Mouse (Mus musculus) intestine, embryonic 16.5 days (tissue): ENCODE measurements around the gene Cds2. TPM values are rescaled to one million over a fixed set of nuclear protein-coding genes. Genes with fewer than 3 reads are reported as not detected.

Experiments
- ATAC-seq: fragments of 200-750 bp; cut with Nextera tagmentation; 2 replicates; pipeline ENCODE4 v1.8.0; 2017; ENCODE audit warnings: moderate TSS enrichment, moderate library complexity
- H3K27ac ChIP-seq: fragments of 300-500 bp; sonication (generic); 2 replicates; pipeline ENCODE4 v1.5.1; 2014; ENCODE audit warnings: mild to moderate bottlenecking, low read length
- H3K27me3 ChIP-seq: fragments of 300-500 bp; sonication (generic); replicated peaks from 2 replicates; pipeline ENCODE4 v1.6.1; 2014; ENCODE audit warnings: low read length, control low read depth, mixed read lengths; ENCODE audit not compliant: control insufficient read depth, insufficient read depth
- H3K36me3 ChIP-seq: fragments of 300-500 bp; sonication (generic); 2 replicates; pipeline ENCODE4 v1.6.1; 2014; ENCODE audit warnings: low read length, control low read depth; ENCODE audit not compliant: control insufficient read depth, insufficient read depth
- H3K4me1 ChIP-seq: fragments of 300-500 bp; sonication (generic); 2 replicates; pipeline ENCODE4 v1.6.1; 2014; ENCODE audit warnings: low read length, control low read depth, mixed read lengths; ENCODE audit not compliant: control insufficient read depth, insufficient read depth
- H3K4me2 ChIP-seq: fragments of 300-500 bp; sonication (generic); 2 replicates; pipeline ENCODE4 v1.6.1; 2014; ENCODE audit warnings: low read depth, low read length, control low read depth
- H3K4me3 ChIP-seq: fragments of 300-500 bp; sonication (generic); 2 replicates; pipeline ENCODE4 v1.5.1; 2014; ENCODE audit warnings: mild to moderate bottlenecking, low read length
- H3K9ac ChIP-seq: fragments of 300-500 bp; sonication (generic); 2 replicates; pipeline ENCODE4 v1.6.1; 2014; ENCODE audit warnings: low read depth, low read length
- H3K9me3 ChIP-seq: fragments of 300-500 bp; sonication (generic); 2 replicates; pipeline ENCODE4 v1.6.1; 2016; ENCODE audit warnings: low read length, control low read depth; ENCODE audit not compliant: control insufficient read depth
- WGBS: fragments of 180-500 bp; shearing (Covaris S2); extraction: QIAGEN DNeasy Blood & Tissue Kit; methylation state at CpG from one replicate; pipeline ENCODE4 v1.1.7; 2014; 5-methylcytosine and 5-hydroxymethylcytosine counted together
- polyA plus RNA-seq: library from polyadenylated mRNA; unstranded; fragments of >200 nt; fragmentation: Nextera tagmentation; extraction: Ambion mirVana; gene quantifications from 2 replicates; pipeline ENCODE4 v1.2.1, GENCODE M21; 2015

Cds2 gene
- polyA plus RNA-seq, 1 experiment from 2014 or later, result 20.5 TPM

DNA sequence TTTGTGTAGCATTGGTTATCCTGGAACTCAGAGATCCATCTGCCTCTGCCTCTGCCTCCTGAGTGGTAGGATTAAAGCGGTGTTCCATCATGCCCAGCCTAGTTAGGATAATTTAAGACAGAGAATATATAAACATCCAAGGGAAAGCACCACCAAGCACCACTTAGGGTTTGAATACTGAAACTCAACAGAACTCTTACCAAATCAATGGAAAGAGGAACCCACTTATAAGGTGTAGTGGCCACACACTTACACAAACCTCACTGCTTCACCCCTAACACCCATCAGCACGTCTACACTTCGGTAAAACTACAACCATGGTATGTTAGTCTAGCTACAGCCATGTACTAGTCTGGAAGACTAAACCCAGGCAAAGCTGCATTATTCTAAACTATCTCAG is 19.6 kb upstream of the Cds2 start:
- H3K9me3 ChIP-seq, result no peaks in the 10 kb centered on the region
- H3K27me3 ChIP-seq, result no peaks in the 10 kb centered on the region
- H3K36me3 ChIP-seq, result peaks cover 10% of the 10 kb centered on the region
- peaks cover 10% of the 10 kb centered on the region for H3K4me1 ChIP-seq
- no peak overlapping the region for H3K4me3 ChIP-seq
- no peak overlapping the region for H3K27ac ChIP-seq
- WGBS, result 83% methylated on average over 3 of the region's 3 CpGs
- ATAC-seq, result no peak
- H3K9ac ChIP-seq, result no peak overlapping the region
- H3K4me2 ChIP-seq, result no peak overlapping the region

DNA sequence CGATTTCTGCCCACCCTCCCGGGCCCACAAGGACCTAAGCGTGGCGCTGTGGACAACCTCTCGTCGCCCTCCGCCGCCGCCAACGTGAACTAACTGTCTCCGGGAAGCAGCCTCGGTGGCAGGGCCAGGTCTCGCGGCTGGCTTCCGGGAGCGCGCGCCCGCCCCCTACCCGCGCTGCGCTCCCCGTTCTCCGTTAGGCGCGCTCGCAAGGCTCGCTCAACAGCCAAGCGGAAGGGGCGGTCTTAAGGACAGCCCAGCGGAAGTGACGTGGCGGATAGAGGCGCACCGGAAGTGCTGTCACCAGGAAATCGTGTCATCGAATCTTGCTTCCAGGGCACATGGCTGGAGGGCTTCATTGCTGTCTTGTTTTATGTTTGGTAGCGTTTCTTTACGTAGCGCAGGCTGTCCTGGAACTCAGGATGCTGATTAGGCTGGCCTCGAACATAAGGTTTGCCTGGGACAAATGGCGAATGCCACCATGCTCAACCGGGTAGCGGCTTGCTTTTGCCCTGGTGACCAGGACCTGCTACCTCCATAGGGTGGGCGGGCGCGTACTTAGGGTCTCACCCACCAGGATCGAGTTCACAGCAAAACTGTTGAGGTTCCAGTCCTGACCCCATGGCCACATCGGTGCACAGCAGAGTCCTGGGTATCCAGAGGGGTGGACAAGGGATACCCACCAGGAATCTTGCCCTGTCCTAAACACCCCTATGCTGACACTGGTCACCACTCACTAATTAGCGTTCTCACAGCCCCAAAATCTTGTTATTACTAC is 15.2 kb upstream of the Cds2 start, which contains the start of gene Tmem230:
Gene Tmem230, minus strand, starts transcription at position 269 of the 775 bp plus-strand sequence.
- peak within 1 kb of the TSS; percentile 56 for H3K4me3 ChIP-seq
- no peaks in the 10 kb centered on the region for H3K27me3 ChIP-seq
- peak; percentile 94 for ATAC-seq
- H3K9me3 ChIP-seq, result no peaks in the 10 kb centered on the region
- peak within 1 kb of the TSS; percentile 86 for H3K4me2 ChIP-seq
- H3K36me3 ChIP-seq, result peaks cover 10% of the 10 kb centered on the region
- peak within 1 kb of the TSS; percentile 58 for H3K27ac ChIP-seq
- 3% methylated on average over 50 of the region's 50 CpGs for WGBS
- H3K4me1 ChIP-seq, result peaks cover 10% of the 10 kb centered on the region
- H3K9ac ChIP-seq, result peak within 1 kb of the TSS; percentile 70

- Histone ChIP-seq H3K27me3 (no peaks in the 10 kb centered on the region), H3K9me3 (no peaks in the 10 kb centered on the region), H3K9ac (peak overlapping the region; percentile 64), H3K4me3 (peak overlapping the region; percentile 67), H3K36me3 (peaks cover 3% of the 10 kb centered on the region; the same call in 1 of the 2 replicates), H3K4me1 (peaks cover 10% of the 10 kb centered on the region), H3K4me2 (peak overlapping the region; percentile 59), H3K27ac (no peak overlapping the region)
- WGBS, result 6% methylated on average over 8 of the region's 8 CpGs
- no peak for ATAC-seq
Measured at GRCm38 (mm10) chr2:132251911-132252310, 11.0 kb upstream of the Cds2 start.

GRCm38 (mm10) chr2:132252542-132253528 is 10.1 kb upstream of the Cds2 start, which contains the start of gene Pcna:
TSS of gene Pcna (minus strand) at chr2:132253314.
- peak; percentile 99 for ATAC-seq
- Histone ChIP-seq H3K36me3 (peaks cover 3% of the 10 kb centered on the region; the same call in 1 of the 2 replicates), H3K9me3 (no peaks in the 10 kb centered on the region), H3K9ac (peak within 1 kb of the TSS; percentile 64), H3K4me1 (peaks cover 10% of the 10 kb centered on the region), H3K27ac (peak within 1 kb of the TSS; percentile 58), H3K4me3 (peak within 1 kb of the TSS; percentile 67), H3K27me3 (no peaks in the 10 kb centered on the region), H3K4me2 (peak within 1 kb of the TSS; percentile 59)
- under 1% methylated on average over 77 of the region's 79 CpGs for WGBS

DNA sequence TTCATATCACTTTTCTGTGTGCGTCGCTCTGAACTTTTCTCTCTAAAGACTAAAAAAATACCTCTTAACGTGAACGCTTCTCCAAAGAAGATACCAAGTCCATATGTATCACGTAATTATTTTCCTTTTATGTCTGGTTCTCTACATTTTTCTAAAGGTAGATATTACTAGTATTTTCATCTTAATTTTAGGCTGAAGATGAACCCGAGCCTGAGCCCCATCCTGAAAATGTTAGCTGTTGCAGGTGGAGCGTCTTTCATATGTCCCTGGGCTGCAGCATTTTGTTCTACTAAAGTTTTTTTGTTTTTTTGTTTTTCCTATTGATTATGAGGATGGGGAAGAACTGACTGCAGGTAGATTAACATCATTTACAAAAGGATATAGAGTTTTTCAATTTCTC is 9.3 kb upstream of the Cds2 start:
- WGBS, result under 1% methylated on average over 7 of the region's 7 CpGs
- H3K27me3 ChIP-seq, result no peaks in the 10 kb centered on the region
- H3K4me2 ChIP-seq, result peak overlapping the region; percentile 49
- no peaks in the 10 kb centered on the region for H3K36me3 ChIP-seq
- no peak for ATAC-seq
- peak overlapping the region; percentile 67 for H3K4me3 ChIP-seq
- H3K9ac ChIP-seq, result peak overlapping the region; percentile 59
- no peaks in the 10 kb centered on the region for H3K9me3 ChIP-seq
- H3K27ac ChIP-seq, result peak overlapping the region; percentile 58
- H3K4me1 ChIP-seq, result peaks cover 5% of the 10 kb centered on the region; the same call in 1 of the 2 replicates

GRCm38 (mm10) chr2:132257350-132258068 is 5.4 kb upstream of the Cds2 start:
- no peaks in the 10 kb centered on the region for H3K9me3 ChIP-seq
- H3K4me2 ChIP-seq, result no peak overlapping the region
- ATAC-seq, result no peak
- H3K36me3 ChIP-seq, result no peaks in the 10 kb centered on the region
- H3K4me1 ChIP-seq, result no peaks in the 10 kb centered on the region
- H3K9ac ChIP-seq, result no peak overlapping the region
- H3K27ac ChIP-seq, result no peak overlapping the region
- H3K27me3 ChIP-seq, result no peaks in the 10 kb centered on the region
- WGBS, result 92% methylated on average over 6 of the region's 6 CpGs
- no peak overlapping the region for H3K4me3 ChIP-seq

GRCm38 (mm10) chr2:132260601-132261000 is 2.3 kb upstream of the Cds2 start:
- H3K4me3 ChIP-seq, result no peak overlapping the region
- H3K27ac ChIP-seq, result no peak overlapping the region
- no peaks in the 10 kb centered on the region for H3K27me3 ChIP-seq
- no peak overlapping the region for H3K9ac ChIP-seq
- H3K9me3 ChIP-seq, result no peaks in the 10 kb centered on the region
- ATAC-seq, result no peak
- no peak overlapping the region for H3K4me2 ChIP-seq
- peaks cover 6% of the 10 kb centered on the region; the same call in 1 of the 2 replicates for H3K4me1 ChIP-seq
- no peaks in the 10 kb centered on the region for H3K36me3 ChIP-seq
- 91% methylated on average over 3 of the region's 3 CpGs for WGBS

DNA sequence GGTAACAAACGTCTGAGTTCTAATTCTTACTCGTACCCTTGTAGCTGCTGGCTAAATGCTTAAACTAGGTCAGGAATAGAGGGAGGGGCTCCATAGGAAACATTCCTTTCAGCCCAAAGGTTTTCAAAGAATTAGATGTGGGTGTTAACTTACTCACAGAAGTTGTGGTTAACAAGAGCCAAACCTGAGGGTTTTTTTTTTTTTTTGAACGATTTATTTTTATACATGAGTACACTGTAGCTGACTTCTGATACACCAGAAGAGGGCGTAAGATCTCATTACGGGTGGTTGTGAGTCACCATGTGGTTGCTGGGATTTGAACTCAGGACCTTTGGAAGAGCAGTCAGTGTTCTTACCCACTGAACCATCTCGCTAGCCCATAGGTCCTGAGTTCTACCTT is 773 bp upstream of the Cds2 start:
- H3K9me3 ChIP-seq, result no peaks in the 10 kb centered on the region
- H3K9ac ChIP-seq, result no peak overlapping the region
- H3K4me3 ChIP-seq, result no peak overlapping the region
- WGBS, result 73% methylated on average over 6 of the region's 6 CpGs
- ATAC-seq, result no peak
- H3K27ac ChIP-seq, result no peak overlapping the region
- no peaks in the 10 kb centered on the region for H3K36me3 ChIP-seq
- peaks cover 6% of the 10 kb centered on the region; the same call in 1 of the 2 replicates for H3K4me1 ChIP-seq
- H3K27me3 ChIP-seq, result no peaks in the 10 kb centered on the region
- H3K4me2 ChIP-seq, result no peak overlapping the region
